Mouse (Mus musculus) urinary bladder, postnatal 4 days (tissue): ENCODE data around the gene Zfp119b.
A peak's percentile ranks its signal among the peaks of the same experiment; 100 is the strongest.
"Not testable (repeated sequence)": the region's sequence is repeated elsewhere in the genome, so short reads cannot be mapped to it uniquely, and the experiment has no call there.

Experiments
- DNase-seq, 2 experiments: peaks; one replicate each; pipeline ENCODE4 v3.0.0; 2021 to 2022; ENCODE audit warnings: low spot score in 2 of 2

Gene Zfp119b

DNA sequence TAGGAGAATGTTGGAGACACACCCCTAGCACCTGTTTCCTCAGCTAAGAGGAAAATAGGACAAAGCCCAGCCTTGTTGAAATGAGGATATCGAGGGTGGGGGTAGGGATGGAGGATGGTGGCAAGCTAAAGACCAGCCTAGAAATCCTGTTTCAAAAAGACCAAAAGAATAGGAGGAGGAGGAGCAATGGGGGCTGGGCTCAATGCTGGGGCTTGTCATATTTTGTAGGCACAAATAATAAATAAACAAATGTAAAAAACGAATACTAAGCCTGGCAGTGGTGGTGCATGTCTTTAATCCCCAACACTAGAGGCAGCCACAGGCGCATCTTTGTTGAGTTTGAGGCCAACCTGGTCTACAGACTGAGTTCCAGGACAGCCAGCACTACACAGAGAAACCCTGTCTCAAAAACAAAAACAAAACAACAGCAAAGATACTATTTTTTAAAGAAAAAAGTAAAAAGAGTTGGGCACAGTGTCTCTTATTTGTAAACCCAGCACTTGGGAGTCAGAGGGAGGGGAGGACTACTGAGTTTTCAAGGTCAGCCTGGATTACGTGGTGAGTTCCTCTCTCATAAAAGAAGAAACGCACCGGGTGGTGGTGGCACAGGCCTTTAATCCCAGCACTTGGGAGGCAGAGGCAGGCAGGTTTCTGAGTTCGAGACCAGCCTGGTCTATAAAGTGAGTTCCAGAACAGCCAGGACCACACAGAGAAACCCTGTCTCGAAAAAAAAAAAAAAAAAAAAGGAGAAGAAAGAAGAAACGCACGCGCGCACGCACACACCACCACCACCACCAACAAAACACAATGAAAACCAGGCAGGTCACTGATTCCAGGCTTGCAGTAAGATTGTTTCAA, 8.7 kb upstream of the Zfp119b start:
- DNase-seq, result no peak

DNA sequence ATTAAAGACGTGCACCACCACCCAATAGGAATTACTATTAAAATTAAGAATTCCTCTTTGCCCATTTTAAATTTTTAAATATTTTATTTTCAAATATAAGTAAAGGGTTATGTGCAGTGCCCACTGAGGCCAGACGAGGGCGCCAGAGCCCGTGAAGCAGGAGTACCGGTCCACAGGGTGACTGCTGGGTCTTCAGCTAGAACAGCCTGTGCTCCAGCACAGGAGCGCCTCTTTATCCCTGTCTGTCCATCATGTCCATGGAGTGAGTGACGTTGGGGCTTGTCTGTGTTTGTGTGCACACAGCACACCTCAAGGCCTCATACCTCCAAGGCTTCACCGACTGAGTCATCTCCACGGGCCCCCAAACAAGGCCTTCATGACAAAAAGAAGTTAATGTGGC, 7.9 kb upstream of the Zfp119b start:
- peak; percentile 51 to 81 for DNase-seq

- DNase-seq, result peak in 1 of 2 experiments; percentile 53
These were observed 7.3 kb upstream of the Zfp119b start for GRCm38 (mm10) chr17:55956591-55956990.

DNA sequence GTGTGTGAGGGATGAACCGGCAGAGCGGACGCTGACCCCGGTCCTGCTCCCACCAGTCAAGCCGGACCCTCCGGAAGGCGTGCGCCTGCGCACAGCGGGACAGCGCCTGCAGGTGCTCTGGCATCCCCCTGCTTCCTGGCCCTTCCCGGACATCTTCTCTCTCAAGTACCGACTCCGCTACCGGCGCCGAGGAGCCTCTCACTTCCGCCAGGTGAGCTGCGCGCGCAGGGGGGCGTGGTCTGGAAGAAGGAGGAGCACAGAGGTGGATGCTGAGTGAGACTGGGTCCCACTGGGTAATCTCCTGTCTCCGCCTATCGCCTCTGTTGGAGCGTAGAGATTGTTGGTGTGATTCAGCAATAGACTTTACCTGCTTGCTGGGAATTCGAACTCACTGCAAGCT, 6.8 kb upstream of the Zfp119b start:
- peak; percentile 64 to 81 for DNase-seq

DNA sequence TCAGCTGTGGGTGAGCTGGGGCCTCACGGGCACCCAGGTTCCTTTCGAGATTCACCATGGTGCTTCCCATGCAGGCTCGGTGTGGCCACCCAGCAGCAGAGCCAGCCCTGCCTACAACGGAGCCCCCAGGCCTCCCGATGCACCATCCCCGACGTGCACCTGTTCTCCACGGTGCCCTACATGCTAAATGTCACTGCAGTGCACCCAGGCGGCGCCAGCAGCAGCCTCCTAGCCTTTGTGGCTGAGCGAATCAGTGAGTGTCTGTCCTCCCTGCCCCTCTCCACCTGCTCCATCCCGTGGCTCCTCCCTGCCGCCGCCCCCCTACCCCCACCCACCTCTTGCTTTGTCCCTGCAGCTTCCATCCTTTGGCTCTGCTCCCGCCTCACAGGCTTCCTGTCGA, 4.9 kb upstream of the Zfp119b start:
- DNase-seq, result peak in 1 of 2 experiments; percentile 56

DNA sequence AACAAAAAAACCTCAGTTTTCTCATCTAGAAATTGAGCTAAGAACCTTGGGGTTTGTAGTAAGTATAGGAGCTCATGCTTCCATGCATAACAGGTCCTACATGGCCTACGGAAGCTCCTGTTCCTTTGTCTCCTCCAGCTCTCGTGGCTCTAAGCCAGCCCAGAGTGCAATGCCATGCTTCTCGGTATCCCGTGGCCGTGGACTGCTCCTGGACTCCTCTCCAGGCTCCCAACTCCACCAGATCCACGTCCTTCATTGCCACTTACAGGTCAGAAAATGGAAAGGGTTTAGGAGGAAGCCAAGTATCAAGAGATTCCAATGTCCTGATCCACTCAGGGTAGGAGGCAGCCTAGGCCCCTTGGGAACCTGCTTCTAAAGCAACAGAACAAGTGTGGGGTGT, 4.5 kb upstream of the Zfp119b start:
- no peak for DNase-seq

- DNase-seq, result peak; percentile 17 to 57
These were observed 3.2 kb upstream of the Zfp119b start, which contains the start of gene Ebi3 for GRCm38 (mm10) chr17:55952447-55953027. Gene Ebi3 (plus strand): TSS chr17:55952640.

GRCm38 (mm10) chr17:55952041-55952440, 2.7 kb upstream of the Zfp119b start:
- DNase-seq, result no peak

DNA sequence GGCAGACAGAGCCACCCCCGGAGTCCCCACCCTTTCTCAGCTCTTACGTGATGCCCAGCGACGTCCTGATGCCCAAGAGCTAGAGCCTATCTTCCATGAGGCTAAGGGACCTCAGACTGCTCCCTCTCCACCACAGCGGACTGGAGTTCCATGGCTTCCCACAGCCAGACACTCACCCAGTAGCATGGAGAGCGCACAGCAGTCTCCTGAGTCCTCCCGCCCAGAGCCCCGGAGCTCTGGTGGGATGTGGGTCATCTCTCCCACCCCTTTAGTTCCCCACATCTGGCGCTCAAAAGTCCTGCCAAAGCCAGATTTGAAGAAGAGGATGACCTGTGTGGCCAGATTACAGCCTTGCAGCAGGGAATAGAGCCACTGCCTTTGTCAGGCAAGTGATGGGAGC, 1.3 kb upstream of the Zfp119b start:
- peak in 1 of 2 experiments; percentile 54 for DNase-seq

DNA sequence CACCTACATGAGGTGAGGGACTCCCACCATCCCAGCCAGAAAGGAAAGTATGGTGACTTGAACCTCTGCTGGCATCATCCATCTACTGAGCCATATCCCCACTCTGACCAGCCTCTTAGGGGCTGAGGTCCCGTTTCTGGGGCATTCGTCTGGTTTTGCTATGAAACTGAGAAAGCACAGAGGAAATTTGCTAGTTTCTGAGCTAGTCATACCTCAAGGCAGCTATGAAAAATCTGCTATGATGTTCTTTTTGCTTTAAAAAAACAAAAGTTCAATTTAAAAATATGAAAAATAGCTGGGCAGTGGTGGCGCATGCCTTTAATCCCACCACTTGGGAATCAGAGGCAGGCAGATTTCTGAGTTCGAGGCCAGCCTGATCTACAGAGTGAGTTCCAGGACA, 653 bp downstream of the Zfp119b start:
- DNase-seq, result no peak

DNA sequence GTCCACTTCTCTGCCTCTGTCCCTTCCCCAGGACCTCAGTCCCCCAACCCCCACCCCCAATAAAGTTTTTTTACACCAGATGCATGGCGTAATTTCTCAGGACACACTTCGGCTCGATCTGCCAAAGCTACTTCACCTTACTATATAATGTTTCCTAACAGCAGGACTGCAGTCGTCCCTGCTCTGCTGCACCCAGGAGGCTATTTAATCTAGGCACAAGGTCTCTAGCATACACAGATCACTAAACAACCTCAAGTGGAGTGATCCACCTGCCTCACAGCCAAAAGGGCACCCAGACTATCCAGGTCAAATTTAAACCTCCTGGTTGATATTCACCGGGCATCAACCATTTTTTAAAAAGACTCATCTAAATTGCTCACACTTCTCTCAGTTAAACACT, 3.6 kb downstream of the Zfp119b start:
- no peak for DNase-seq

DNA sequence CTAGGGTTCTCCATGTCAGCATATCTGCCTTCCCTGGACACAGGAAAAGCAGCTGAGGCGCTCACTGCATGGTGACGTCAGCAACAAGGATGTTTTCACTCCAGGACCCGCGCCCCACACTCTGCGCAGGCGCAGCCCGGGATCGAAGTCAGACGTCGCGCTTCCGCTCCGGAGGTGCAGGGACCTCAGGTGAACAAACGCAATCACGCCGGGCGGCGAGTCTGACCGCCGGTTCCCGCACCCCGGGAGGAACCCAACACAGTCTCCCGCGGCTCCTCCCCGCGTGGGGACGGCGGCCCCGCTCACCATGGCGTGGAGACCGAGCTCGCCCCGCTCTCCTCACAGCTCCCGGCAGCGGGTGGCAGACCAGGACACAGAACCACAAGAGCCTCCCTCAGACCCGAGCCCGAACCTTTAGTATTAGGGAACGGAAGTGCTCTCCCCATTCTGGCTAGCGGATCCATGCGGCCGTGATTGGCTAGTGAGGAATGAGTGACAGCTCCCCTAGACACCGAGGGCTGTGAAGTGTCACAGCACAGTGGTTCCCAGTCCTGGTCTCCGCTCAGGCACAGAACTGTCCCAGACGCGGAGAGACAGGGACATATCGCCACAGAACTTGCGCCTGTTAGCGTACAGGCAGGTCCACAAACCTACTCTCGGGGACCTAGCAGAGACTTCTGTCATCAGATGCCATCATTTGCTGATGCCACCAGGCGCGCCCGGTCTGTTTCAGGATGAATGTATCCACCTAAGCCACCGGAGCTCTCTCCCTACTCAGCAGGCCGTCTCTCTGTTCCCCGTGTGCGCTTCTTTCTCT, 4.2 kb downstream of the Zfp119b start:
- DNase-seq, result peak; percentile 86 to 91

DNA sequence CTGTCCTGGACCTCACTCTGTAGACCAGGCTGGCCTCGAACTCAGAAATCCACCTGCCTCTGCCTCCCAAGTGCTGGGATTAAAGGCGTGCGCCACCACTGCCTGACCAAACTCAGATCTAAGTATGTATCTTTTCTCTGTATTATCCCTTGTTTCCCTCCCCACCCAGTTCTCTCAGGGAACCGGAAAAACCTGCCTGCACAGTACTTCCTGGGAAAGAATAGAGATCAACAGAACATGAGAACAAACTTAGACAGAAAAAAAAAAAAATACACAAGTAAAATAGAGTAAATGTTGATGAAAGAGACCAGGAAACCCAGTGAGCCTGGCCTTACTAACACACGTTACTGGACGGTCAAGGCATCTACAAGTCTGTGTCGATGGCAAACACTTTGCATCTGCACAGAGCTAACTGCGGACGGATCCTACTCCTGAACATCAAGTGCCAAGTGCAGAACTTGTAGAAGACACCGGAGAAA, 4.9 kb downstream of the Zfp119b start:
- not testable (repeated sequence) for DNase-seq

- DNase-seq, result peak in 1 of 2 experiments; percentile 57
These were observed 16.1 kb downstream of the Zfp119b start for GRCm38 (mm10) chr17:55933191-55933590.

- DNase-seq, result no peak
These were observed 16.7 kb downstream of the Zfp119b start for GRCm38 (mm10) chr17:55932635-55933034.

GRCm38 (mm10) chr17:55931553-55932502, 17.5 kb downstream of the Zfp119b start:
- DNase-seq, result peak; percentile 48 to 61

GRCm38 (mm10) chr17:55906669-55907068, 42.6 kb downstream of the Zfp119b start:
- DNase-seq, result no peak

DNA sequence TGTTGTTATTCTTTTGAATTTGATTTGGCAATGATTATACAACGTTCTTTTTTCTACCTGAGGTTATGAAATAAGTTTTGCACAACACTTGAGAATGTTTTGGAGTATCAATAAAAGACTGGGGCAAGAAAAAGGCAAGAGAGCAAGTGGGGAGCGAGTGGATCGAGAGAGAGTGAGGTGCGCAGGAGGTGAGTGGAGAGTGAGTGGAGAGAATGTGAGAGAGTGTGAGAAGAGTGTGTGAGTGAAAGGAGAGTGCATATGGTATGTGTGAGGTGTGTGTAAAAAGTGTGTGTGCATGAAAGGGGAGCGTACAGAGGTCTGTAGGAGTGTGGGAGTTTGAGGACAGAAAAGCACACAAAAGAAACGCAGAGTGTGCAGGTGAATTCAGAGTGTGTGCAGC, 45.2 kb downstream of the Zfp119b start:
- no peak for DNase-seq

- no peak for DNase-seq
These were observed 45.6 kb downstream of the Zfp119b start for GRCm38 (mm10) chr17:55903687-55904086.

- DNase-seq, result no peak
These were observed 46.2 kb downstream of the Zfp119b start for GRCm38 (mm10) chr17:55903087-55903486.

DNA sequence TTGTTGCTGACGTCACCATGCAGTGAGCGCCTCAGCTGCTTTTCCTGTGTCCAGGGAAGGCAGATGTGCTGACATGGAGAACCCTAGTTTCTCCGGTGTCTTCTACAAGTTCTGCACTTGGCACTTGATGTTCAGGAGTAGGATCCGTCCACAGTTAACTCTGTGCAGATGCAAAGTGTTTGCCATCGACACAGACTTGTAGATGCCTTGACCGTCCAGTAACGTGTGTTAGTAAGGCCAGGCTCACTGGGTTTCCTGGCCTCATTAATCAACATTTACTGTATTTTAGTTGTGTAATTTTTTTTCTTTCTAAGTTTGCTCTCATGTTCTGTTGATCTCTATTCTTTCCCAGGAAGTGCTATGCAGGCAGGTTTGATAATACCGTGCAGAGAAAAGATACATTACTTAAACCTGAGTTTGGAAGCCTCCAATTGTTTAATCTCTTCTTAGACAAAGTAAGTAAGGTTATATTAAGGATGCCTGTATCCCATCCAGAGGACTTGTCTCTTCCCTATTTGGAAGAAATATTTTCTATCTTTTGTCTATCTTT, 56.8 kb downstream of the Zfp119b start:
- peak in 1 of 2 experiments; percentile 29 for DNase-seq
